Mouse (Mus musculus) kidney, postnatal 10 days (tissue): ENCODE results near the gene Aldh8a1.
"Not testable (repeated sequence)": the region's sequence is repeated elsewhere in the genome, so short reads cannot be mapped to it uniquely, and the experiment has no call there.

Experiments
- DNase-seq: peaks from one replicate; pipeline ENCODE4 v3.0.0; 2021; ENCODE audit warnings: mixed read lengths

The Aldh8a1 gene

DNA sequence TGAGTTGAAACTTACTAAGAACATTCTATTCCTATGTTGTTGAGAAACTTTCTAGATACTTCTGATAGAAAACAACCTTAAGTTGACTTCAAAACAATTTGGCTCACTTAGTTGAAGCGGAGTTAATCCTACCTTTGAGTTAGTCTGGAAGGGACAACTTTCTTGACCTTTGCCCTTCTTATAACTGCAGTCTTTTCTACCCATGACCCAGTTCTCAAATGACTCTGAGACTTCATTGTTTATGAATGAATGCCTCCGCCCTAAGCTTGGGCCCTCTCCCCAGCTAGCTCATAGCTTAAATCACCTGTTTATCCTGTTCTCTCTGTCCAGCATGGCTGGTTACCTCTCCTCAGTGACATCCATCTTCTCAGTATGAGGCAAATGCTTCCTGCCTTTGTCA is 7.5 kb upstream of the Aldh8a1 start:
- no peak for DNase-seq

- no peak for DNase-seq
Observed at GRCm38 (mm10) chr10:21372271-21372670, 4.8 kb upstream of the Aldh8a1 start.

DNA sequence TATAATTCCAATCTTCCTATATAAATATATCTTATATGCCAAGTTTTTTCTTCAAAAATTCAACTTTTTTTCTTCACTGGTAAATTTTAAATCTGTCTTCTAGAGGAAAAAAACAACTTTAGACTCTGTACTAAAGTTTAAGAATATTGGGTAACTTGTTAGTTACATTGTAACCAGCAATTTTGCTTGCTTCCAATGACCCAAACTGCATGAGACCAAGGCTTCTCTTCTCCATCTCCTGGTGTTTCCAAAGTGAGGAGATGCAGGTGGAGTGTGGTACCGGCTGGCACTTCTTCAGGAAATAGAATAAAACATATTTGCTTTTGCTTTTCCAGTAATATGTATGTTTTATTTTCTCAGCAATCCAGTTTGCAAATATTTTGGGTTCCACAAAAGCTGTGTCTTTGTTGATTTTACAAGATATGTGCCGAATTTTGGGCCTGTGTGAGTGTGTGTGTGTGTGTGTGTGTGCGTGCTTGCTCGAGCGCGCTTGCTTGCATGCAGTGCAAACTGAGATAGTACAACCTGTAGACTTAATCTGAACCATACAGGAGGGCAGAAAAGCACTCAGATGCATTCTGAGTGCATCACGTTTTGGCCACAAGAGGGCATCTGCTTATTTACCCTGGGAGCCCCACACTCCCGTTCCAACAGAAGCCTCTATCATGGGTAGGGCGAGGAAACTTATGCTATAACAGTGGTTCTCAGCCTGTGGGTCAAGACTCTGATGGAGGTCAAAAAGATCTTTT is 1.3 kb downstream of the Aldh8a1 start:
- DNase-seq = peak; percentile 43

GRCm38 (mm10) chr10:21382914-21383313 is 5.8 kb downstream of the Aldh8a1 start:
- DNase-seq = peak; percentile 54

GRCm38 (mm10) chr10:21385111-21385663 is 8.1 kb downstream of the Aldh8a1 start:
- no peak for DNase-seq

GRCm38 (mm10) chr10:21389075-21389474 is 12.0 kb downstream of the Aldh8a1 start:
- no peak for DNase-seq

- no peak for DNase-seq
Observed at GRCm38 (mm10) chr10:21390440-21390839, 13.3 kb downstream of the Aldh8a1 start.

DNA sequence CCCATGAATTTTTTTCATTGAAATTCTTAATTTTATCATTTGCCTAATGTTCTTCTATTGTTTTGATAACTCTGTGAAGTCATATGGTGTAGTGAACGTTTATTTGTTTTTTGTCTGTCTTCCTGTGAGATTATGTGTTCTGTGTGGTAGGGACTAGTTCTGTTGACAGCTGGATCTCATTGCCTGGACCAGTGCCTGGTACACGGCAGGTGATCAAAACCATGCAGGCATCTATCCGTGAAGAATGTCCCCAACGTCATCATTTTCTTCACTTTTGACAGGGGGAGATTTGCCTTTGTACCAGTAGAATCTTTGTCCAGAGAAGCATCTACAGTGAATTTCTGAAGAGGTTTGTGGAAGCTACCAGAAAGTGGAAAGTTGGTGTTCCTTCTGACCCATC is 14.2 kb downstream of the Aldh8a1 start:
- DNase-seq = no peak

DNA sequence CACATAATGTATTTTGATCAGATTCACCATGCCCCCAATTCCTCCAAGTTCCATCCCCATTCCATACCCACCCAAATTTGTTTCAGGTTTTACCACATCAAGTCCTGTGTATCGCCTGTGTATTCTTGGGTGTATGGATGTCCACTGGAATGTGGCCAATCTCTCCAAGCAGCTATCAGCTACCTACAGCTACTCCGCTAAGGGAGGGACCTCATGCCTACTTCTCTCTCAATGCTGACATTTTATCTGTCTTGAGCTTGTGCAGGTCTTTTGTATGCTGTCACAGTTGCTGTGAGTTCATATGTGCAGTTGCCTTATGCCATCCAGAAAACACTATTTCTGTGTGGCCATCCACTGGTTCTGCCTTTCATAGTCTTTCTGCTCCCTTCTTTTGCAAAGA is 16.3 kb downstream of the Aldh8a1 start:
- DNase-seq = no peak

- DNase-seq = no peak
Observed at GRCm38 (mm10) chr10:21395426-21396139, 18.5 kb downstream of the Aldh8a1 start.

DNA sequence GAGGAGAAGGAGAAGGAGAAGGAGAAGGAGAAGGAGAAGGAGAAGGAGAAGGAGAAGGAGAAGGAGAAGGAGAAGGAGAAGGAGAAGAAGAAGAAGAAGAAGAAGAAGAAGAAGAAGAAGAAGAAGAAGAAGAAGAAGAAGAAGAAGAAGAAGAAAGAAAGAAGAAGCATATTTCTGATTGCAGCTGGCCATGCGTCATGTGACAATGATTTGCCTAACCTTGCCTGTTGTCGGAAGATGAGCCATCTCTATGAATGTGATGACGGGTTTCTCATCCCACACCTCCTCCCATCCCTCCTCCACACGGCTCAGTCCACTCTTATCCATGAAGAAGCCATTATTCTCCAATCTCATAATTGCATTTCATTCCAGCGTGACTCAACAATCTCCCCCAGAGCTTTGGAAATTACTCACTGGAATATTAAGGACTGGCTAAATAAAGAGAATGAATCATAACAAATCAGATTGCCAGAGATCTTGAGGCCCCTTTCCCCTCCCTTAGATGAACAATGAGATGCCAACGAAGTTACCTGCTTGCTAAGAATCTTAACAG is 21.9 kb downstream of the Aldh8a1 start:
- not testable (repeated sequence) for DNase-seq

DNA sequence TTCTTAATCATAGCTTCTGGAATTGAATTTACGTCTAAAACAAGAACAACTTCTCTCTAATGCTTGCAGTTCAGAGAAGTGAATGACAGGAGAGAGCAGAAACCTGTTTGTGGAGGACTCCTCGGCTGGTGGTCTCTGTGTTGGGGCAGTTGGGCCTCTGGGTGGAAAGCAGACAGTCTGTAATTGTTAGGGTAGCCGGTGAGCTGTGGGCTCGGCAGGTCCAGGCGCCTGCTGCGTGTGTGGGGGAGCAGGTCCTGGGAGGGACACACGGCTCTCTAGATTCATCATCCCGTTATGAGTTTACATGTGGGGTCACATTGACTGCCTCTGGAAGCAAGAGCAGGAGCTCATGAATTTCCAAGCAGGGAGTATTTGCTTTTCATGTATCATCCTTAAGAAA is 22.5 kb downstream of the Aldh8a1 start:
- no peak for DNase-seq

DNA sequence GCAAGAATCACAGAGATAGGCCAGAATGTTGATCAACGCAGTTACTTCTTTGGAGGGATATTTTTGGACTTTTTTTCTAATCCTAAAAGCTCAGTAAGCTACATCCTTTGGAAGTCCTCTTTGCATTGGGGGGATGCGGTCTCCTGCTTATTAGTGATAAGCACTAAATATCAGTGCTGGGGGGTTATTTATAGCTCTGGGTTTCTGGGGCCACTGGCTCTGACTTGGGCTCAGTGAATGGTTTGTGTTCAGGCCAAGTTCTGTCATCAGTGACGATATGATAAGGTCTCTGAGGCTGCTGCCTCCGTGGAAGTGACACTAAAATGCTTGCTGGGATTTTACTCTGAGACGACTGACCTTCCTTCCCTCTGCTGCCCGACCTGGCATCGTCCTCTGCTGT is 22.9 kb downstream of the Aldh8a1 start:
- peak; percentile 39 for DNase-seq

GRCm38 (mm10) chr10:21400453-21400852 is 23.4 kb downstream of the Aldh8a1 start:
- DNase-seq = no peak

GRCm38 (mm10) chr10:21401259-21401658 is 24.2 kb downstream of the Aldh8a1 start:
- no peak for DNase-seq

DNA sequence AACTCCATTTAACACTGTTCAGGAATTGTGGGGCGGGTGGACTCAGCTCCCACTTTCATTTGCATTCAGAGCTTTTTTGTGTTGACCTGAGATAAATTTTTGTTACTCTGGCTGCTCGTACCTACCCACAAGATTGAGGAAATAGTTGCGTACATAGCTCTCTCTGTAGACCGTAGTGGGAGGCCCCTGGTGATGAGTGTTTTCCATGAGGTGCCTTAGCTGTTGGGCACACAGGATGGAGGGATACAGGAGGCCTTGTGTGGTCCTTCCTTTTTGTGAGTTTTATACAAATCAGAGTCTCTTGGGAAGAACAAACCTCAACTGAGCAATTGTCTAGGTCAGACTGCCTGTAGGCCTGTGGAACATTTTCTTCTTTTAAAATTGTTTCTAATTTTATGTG is 27.7 kb downstream of the Aldh8a1 start:
- no peak for DNase-seq

DNA sequence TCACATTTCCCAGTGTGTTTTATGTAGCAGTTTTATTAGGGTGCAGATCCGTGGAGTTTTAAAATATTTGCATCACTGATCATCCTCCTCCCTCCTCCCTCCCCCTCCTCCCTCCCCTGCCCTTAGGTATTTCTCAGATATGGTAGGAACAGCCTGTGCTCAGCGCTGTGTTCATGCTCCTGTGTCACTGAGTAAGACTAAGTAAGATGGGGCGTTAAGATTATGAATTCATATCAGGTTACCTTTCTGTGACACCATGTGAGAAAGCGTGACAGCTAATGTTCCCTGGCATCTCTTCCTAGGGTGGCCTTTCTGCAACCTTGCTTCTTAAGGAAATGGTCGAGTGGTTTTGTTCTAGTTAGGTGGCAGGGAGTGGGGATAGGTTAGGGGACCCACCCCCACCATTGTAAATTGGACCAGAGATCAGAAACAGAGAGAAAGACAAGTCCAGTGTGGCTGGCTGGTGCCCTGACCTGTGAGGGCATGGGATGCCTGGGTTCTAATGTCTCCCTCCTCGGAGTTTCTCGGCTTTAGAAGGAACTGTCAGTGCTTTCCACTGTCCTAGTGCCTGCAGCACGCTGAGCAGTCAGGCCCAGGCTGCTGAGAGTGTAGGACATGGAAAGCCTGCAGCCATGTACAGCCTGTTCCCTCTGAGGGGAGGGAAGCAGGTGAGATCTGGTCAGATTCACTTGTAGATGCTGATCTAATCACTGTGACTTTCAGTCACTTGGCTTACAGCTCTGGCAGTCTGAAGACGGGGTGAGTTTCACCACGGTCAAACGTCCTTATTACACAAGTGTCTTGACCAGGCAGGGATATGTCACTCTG is 28.8 kb downstream of the Aldh8a1 start:
- no peak for DNase-seq

DNA sequence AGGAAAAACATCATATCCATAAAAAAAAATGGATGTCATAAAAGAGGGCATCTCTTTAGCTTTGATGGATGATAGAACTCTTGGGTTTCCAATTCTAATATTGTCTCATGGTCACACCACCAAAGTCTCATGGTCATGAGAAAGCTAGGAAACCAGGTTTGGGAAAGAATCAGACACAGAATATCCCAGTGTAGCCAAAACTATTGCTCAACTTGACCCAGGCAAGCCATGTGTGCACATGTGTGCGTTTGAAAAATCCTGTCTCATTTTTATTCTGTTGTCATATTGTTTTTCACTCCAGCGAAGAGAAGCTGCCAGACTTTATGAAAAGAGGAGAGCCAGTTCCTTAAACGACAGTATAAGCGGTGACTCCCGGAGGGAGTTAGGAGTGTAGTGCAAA is 33.6 kb downstream of the Aldh8a1 start:
- DNase-seq = no peak

GRCm38 (mm10) chr10:21411621-21412205 is 34.6 kb downstream of the Aldh8a1 start:
- DNase-seq = no peak

- no peak for DNase-seq
Observed at GRCm38 (mm10) chr10:21415031-21415430, 37.9 kb downstream of the Aldh8a1 start.

DNA sequence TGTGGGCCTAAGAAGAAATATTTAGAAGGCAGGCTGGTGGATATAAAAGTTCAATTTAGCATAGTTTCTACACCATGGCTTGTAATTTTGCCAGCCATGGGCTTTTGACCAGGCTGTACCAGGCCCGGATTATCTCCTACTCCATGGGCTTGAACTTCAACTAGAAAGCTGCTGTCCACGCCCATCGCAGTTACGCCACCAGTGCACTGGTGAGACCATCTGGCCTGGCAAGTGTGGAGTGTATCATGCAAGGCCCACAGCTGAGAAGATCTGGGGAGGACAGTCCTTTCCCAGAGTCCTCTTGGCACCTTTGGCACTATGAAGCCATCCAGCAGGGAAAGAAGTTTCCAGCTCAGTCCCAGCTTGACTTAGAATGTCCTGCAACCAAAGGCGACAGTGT is 39.1 kb downstream of the Aldh8a1 start:
- no peak for DNase-seq

- no peak for DNase-seq
Observed at GRCm38 (mm10) chr10:21419188-21419587, 42.1 kb downstream of the Aldh8a1 start.
